Mouse (Mus musculus) kidney, postnatal 10 days (tissue): ENCODE data around the gene Zfp541.

Experiments used
- DNase-seq: peaks from one replicate; pipeline ENCODE4 v3.0.0; 2021; ENCODE audit warnings: mixed read lengths

The Zfp541 gene

GRCm38 (mm10) chr7:16087587-16087986, 26.0 kb downstream of the Zfp541 start:
- no peak for DNase-seq

DNA sequence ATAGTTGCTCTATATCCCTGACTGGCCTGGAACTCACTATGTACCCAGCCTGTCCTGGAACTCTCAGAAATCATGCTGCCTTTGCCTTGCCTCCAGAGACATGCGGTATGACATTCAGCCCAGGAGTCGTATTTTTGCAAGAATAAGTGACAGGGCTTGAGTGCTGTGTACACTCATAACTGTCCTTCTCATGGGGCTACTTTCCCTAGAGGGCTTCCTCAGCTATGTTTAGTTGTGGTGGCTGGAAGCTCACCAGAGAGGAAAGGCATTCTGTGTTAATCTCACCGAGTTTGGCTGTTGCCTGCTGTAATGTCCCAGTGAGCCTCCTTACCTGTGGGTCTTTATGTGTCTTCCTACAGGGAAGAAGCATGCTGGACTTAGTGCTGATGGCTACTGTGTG, 33.0 kb downstream of the Zfp541 start:
- DNase-seq: no peak

- peak; percentile 99 for DNase-seq
Measured at GRCm38 (mm10) chr7:16098021-16099017, 36.7 kb downstream of the Zfp541 start, which contains the start of gene Napa. Gene Napa (plus strand): TSS chr7:16098458.

GRCm38 (mm10) chr7:16099901-16100300, 38.3 kb downstream of the Zfp541 start:
- no peak for DNase-seq

DNA sequence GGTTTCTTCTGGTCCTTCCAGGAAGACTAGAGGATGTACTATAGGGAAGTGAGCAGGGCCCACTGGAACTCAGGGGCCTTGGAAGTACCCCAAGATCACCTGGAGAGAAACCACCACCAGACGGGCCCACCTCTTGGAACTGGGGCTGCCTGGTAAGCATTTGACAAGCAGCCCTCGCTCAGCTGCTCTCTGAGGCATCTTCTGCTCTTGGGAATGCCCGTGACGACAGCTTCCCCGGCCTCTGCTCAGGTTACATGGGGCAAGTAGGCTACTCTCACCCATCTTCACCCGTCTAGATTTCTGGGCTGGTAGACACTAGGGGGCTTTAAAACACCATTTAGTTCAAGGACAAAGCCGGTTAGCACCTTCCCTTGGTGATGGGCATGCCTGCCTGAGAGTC, 39.5 kb downstream of the Zfp541 start:
- DNase-seq: no peak

GRCm38 (mm10) chr7:16101726-16102475, 40.3 kb downstream of the Zfp541 start:
- DNase-seq: no peak

DNA sequence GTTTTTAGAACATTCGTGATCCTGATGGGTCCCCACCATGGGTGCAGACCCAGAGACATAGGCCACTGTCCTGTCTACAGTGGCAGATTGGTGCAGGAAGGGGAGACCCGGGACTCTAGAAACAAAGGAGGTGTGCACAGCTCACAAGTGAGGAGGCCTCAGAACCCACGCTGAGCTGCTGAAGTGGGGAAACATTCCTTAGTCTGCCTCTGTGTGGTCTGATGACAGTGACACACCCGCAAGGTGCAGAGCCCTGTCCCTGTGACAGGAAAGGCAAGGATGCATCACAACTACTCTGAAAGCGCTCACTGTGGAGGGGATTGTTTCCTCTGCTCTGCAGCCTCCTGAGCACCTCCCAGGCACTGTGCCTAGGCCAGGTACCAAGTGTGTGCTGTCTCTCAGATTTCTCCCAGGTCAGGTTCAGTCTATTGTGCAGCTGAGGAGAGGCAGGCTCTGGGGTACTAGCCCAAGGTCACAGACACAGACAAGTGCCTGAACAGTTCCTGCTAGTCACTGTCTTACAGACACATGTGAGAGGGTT, 41.1 kb downstream of the Zfp541 start:
- DNase-seq: no peak

- no peak for DNase-seq
Measured at GRCm38 (mm10) chr7:16103760-16104159, 42.1 kb downstream of the Zfp541 start.

- DNase-seq: no peak
Measured at GRCm38 (mm10) chr7:16104611-16105388, 43.2 kb downstream of the Zfp541 start.

GRCm38 (mm10) chr7:16108886-16109542, 47.4 kb downstream of the Zfp541 start:
- no peak for DNase-seq

DNA sequence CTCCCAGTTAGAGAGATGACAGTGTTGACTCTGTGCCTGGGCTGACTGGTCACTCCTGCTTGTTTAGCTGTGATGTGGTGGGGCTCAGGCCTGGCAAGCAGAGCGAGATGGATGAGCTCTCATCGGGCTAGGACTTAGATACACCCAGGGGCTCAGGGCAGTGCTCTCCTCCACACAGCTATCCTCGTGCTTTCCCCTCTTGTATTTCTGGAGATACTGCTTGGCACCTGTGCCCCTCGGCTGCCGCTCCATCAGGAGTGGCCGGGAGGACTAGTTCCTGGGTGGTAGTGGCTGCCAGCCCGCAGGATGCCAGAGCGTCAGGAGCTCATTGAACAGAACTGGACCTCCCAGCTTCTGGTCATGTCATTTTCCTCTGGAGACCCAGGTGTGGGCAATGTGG, 48.5 kb downstream of the Zfp541 start:
- no peak for DNase-seq

DNA sequence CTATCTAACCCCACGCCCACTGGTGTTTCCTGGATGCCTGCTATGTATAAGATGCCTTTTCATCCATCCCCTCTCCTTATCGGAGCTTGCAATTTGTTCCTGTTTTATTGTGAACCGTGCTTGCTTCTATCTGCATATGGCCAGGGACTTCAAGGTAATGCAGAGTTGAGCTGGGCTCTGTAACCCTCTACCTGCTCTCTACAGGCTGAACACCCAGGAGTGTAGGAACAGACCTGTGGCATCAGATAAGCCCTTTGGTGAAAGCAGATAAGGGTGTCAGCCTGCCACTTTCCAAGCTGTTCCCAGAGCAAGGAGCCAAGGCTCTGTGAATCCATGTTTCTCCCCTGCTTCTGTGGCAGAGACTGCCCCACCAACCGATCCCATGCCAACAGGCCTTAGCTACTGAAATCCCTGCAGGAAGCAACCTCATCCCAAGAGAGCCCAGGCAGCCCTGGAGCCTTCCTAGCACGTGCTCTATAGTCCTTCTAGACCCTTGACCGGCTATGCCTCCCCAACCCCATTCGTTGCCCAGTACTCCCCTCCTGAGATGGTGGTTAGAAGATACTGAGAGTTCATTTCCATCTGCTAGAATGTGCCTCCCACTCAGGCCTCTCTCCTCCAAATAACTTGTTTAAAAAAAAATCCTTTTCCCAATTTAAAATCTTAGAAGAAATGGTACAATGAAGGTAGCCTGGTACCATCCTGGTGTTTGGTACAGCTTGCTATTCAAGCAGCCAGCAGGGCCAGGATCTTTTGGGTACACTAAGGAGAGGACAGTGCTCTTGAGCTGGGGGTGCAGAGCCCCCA, 49.9 kb downstream of the Zfp541 start:
- DNase-seq: no peak

GRCm38 (mm10) chr7:16116418-16116817, 54.8 kb downstream of the Zfp541 start:
- DNase-seq: no peak

GRCm38 (mm10) chr7:16117100-16117499, 55.5 kb downstream of the Zfp541 start:
- no peak for DNase-seq

DNA sequence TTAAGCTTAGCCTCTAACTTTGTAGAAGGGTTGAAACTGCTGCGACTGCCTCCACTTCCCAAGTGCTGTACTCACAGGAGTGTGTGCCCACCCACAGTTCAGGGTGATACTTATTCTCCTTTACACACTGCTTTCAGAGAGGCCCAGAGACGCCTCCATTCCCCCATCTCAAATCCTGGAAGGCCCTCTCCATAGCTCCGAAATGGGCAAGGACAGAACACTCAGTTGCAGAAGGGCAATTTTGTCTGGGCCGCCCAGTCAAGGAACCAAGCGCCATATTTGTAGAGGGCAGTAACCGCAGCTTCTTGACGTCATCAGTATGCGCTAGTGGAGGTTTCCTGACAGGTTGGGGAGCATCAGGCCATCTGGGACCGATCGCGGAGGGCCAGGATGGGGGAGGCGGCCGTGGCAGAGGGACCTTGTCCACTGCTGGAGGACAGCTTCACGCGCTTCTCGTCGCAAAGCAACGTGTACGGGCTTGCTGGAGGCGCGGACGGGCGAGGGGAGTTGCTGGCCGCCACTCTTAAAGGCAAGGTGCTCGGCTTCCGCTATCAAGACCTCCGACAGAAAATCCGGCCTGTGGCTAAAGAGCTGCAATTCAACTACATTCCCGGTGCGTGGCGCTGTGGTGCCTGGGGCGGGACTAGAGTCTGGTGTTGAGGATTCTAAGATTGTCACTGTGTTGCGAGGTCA, 58.1 kb downstream of the Zfp541 start, which contains the start of gene Kptn:
Kptn (plus strand) TSS at position 327 of the 693 bp plus-strand sequence.
- peak; percentile 91 for DNase-seq

DNA sequence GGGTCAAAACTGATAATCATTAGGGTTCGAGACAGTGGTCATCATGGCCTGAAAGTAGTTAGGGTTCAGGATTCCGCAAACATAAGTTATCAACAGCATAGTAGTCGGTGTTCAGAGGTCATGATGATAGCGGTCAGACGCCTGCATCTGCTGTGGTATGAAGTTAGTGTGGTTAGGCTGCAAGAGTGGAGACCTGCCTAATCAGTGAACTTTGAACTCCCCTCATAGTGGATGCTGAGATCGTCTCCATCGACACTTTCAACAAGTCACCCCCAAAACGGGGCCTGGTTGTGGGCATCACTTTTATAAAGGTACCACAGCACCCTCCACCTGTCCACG, 58.6 kb downstream of the Zfp541 start:
- no peak for DNase-seq

DNA sequence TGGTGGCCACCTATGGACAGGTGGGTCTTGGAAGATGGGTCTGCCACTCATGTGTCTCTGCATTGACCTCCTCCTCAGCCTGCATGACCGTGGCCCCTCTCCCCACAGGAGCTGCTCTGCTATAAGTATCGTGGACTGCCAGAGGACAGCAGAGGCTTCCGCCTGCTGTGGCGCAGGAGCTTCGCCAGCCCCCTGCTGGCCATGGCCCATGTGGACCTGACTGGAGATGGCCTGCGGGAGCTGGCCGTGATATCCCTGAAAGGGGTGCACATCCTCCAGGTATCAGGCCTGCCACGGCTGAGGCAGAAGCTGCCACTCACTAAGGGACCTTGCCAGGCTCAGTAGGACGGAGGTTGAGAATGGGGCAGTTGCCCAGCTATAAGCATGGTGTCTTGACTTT, 64.2 kb downstream of the Zfp541 start:
- DNase-seq: no peak

DNA sequence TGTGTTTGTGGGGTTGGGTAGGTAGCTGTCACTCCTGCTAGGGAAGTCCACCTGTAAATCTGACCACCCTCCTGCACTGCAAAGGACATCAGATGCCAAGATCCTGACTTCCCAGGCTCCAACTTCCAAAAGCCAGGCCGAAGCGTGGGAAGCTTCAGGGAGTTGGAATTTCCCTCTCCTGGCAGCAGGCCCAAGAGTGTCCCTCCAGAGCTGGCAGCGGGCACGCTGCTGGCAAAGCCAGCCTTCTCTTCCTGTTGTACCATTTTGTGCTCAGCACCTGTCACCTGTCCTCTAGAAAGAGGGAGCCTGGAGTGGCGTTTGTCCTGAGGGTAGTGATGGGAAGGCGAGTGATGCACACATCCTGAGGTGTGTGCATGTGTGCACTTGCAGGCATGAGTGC, 66.7 kb downstream of the Zfp541 start:
- no peak for DNase-seq

- no peak for DNase-seq
Measured at GRCm38 (mm10) chr7:16128899-16129298, 67.3 kb downstream of the Zfp541 start.

GRCm38 (mm10) chr7:16129421-16129845, 67.8 kb downstream of the Zfp541 start, which contains the start of gene Slc8a2:
Gene Slc8a2 (plus strand): TSS chr7:16129826.
- peak; percentile 88 for DNase-seq
